Mouse (Mus musculus) testis, adult 2 months (tissue): Measurements from ENCODE around the gene Prpf40b.

ENCODE experiments used
- CTCF ChIP-seq: fragments of 200-500 bp; IDR thresholded peaks from 2 replicates; pipeline ENCODE4 v1.5.1; 2012; ENCODE audit warnings: low read depth, mild to moderate bottlenecking, inconsistent platforms, low read length, moderate library complexity; ENCODE audit not compliant: control insufficient read depth, insufficient read depth, insufficient replicate concordance
- POLR2A ChIP-seq: fragments of 200-500 bp; IDR thresholded peaks from 2 replicates; pipeline ENCODE4 v1.6.1; 2012; ENCODE audit warnings: low read depth, mild to moderate bottlenecking, inconsistent platforms, low read length, moderate library complexity; ENCODE audit not compliant: control insufficient read depth

- TF ChIP-seq CTCF = no peak
- TF ChIP-seq POLR2A = no peak
These were observed 61.6 kb downstream of the Prpf40b start for GRCm38 (mm10) chr15:99356462-99356861.
